Mouse (Mus musculus) ovary, postnatal 36 days (tissue): ENCODE data around the gene Trim58.

Source experiments
- DNase-seq: peaks from one replicate; pipeline ENCODE4 v3.0.0; 2022; ENCODE audit warnings: low spot score, mixed read lengths

The Trim58 gene

DNA sequence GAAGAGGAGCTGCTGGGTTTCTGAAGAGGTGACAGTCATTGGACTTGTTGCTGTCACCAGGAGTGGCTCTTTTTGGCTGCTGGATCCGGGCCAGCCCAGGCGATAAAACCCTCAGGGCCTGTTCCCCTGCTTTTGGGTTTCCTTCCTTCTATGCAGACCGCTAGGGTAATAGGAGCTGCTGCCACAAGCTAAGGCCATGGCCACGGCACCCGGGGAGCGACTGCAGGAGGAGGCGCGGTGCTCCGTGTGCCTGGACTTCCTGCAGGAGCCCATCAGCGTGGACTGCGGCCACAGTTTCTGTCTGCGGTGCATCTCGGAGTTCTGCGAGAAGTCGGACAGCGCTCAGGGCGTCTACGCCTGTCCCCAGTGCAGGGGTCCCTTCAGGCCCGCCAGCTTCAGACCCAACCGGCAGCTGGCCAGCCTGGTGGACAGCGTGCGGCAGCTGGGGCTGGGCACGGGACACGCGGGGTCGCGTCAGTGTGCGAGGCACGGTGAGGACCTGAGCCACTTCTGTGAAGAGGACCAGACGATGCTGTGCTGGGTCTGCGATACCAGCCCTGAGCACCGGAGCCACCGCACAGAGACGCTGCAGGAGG is at the start of gene Trim58:
TSS of gene Trim58 (plus strand) at position 194 of the 596 bp plus-strand sequence.
- peak; percentile 28 for DNase-seq

DNA sequence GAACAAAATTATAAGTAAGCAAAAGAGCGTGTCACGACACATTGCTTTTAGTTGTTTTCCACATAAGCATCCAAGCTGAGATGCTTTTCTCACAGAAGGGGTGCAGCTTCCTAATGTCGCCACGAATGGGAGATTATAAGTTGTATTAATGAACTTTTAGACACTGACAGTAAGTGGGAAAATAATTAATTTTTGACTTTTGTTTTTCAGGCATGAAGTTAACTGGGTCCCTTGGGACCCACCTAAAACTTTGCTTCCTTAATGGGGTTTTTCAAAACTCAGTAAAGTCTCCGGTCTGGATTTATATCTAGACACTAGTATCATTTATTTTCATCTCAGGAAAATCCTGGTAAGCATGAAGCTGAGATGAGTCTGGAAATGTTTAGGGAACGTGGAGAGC is 45.5 kb upstream of the Trim58 start, which contains the start of gene Olfr324:
TSS of gene Olfr324 (plus strand) at position 301 of the 400 bp plus-strand sequence.
- no peak for DNase-seq

DNA sequence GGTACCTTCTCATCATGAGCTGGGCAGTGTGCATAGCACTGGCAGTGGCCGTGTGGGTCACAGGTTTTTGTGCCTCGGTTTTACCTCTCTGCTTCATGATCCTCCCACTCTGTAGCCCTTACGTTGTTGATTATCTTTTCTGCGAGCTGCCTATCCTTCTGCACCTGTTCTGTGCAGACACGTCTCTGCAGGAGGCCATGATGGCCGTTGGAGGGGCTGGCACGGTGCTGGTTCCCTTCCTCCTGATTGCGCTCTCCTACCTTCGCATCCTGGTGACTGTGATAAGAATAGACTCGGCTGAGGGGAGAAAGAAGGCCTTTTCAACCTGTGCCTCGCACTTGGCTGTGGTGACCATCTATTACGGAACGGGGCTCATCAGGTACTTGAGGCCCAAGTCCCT is 42.4 kb upstream of the Trim58 start:
- no peak for DNase-seq

DNA sequence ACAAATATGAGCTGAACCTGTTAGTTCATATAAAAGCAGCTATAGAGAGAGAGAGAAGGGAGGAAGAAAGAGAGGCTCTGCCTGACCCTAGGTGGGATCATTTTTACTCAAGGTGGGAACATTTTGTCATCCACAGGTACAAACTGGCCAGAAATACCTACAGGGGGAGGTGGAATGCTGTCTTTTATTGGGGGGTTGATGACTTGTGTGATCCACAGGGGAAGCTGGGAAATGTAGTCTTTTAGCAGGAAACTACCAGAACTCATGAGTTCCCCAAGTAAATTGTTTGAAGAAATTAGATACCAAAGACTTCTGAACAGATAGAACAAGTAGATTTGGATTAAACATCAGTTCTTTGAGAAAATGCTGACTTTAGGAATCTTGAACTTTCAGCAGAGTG is 38.2 kb upstream of the Trim58 start:
- DNase-seq, result no peak

DNA sequence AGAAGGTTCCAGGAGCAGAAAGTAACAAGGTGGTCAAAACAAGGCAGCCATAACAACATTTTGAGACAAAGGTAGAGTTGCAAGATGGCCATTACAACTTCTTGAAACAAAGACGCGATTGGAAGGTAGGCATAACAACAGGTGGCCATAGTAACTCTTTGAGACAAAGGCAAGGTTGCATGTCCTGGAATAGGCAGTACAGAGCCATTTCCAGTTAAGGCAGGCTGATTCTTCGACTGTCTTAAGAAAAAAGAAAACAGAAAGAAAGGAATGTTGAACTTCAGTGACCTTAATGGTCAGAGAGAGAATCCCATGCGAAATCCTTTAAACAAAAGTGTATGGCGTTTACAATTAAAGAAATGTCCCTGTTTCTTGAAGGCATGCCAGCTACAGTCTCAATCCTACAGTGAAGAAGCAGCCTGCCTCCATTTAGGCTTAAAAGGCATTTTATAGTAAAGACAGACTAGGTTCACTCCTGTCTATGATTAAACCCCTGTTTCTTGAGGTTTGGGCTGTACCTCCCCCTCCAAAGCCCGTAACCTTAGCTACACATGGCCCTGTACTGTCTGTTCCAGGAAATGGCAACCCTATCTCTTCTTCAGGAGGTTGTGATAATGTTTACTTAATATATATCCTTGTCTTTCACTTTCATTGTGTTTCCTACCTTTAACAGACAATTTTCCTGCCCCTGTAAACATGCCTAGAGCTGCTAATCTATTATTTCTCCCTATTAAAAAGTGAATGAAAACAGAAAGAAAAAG is 37.3 kb upstream of the Trim58 start:
- no peak for DNase-seq

GRCm38 (mm10) chr11:58604688-58605087 is 35.6 kb upstream of the Trim58 start:
- no peak for DNase-seq

DNA sequence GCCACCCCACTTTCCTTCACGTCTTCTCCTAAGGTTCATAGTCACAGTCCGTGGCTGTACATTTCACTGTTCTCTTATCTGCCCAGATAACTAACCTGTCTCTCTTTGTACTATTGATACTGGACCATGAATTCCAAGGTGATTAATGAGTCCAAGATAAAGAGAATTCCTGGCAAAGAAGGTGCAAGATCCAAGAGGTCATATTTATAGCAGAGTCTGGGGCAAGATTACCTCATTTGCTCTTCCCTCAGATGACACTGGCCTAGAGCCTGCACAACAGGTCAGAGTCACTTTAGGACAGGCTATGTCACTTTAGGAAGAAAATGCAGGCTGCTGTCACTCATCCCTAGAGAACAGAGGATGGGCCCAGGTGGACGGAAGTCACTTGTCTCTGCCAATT is 35.0 kb upstream of the Trim58 start:
- DNase-seq, result no peak

DNA sequence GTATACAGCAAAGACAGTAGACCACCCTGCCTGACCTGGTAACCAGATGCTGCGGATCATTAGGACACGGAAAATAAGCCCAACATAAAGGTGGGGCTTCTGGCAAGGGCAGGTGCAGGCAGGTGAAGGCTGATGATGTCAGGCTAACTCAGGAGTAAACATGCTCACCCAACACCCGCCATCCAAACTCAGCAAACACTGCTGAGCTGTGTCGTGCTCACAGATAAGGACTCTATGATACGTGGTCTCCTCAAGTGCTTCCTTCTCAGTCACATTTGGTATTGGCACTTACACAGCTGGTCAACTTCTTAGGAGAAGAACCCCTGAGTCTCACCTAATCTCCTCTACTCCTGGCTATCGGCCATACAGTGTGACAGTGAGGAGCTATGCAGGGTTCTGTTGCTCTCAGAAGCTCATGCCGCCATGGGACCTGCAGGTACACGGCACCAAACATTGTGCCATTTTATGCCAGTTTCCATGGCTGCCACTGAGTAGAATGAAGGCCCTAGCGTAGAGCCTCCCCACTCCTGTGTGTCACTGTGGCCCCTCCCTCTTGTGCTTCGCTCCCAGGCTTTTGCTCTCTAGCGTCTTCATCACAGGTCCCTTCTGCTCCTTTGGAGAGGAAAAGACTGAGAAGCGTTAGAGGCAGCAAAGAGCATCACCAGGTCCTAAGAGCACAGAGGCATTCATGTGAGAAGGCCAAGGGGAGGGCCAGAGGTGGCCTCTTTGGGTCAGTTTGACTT is 33.9 kb upstream of the Trim58 start:
- DNase-seq, result no peak

- DNase-seq, result no peak
Measured at GRCm38 (mm10) chr11:58607030-58607429, 33.2 kb upstream of the Trim58 start.

DNA sequence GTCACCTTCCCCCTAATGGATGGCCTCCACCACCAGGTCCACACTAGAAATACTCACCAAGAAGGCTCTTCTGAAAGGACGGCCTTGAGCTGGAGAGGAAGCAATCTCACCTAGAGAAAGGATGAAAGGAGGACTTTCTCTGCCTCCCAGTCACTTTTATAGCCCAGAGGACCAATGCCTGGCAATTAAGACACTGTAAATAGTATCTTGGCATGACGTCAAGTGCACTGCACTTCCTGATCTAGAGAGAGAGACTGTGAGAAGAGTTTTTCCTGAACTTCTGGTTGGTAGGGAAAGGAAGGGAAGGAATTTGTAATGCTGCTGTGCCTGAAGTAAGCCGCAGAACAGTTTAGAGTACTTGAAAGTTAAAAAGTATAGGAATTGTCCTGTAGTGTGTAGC is 26.9 kb upstream of the Trim58 start:
- no peak for DNase-seq

DNA sequence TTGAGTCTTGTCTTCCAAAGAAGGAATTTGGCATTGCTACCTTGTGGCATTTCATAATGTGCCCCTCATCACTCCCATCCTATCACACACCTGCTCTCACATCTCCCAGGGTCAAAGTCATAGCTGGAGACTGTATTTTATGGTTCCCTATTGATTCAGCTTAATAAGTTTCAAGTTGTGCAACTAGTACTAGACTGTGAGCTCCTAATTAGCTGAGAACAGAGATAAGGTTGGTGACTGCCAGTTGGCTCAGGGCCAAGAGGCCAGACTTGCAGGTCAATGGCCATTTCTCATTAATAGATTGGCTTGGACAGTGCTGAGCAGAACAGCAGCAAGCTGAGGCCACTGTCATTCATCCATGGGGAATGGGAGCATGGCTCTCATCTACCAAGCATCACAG is 25.7 kb upstream of the Trim58 start:
- DNase-seq, result no peak

- no peak for DNase-seq
Measured at GRCm38 (mm10) chr11:58615975-58616374, 24.3 kb upstream of the Trim58 start, which contains the start of gene 2210407C18Rik. Gene 2210407C18Rik, minus strand, starts transcription at chr11:58616075.

GRCm38 (mm10) chr11:58618369-58618768 is 21.9 kb upstream of the Trim58 start:
- DNase-seq, result no peak

DNA sequence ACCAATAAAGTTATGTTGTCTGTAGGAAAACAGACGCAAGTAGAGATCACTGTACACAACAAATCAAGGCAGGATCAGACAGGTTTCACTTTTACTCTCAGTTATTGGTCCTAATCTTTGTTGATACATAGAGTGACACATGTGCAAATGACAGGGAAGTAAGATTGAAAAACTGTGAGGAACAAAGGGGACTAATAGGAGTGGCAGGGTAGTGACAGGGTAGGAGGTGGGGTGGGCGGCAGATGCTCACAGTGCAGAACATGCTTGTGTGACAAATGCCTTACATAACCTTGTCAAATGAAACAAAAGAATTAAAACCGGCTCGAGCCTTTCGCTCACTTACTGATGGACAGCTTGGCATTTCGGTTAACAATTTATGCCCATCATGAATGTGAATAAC is 21.5 kb upstream of the Trim58 start:
- no peak for DNase-seq

- DNase-seq, result no peak
Measured at GRCm38 (mm10) chr11:58626146-58626545, 14.1 kb upstream of the Trim58 start.

- DNase-seq, result no peak
Measured at GRCm38 (mm10) chr11:58630401-58630800, 9.9 kb upstream of the Trim58 start, which contains the start of gene Olfr323. Gene Olfr323, minus strand, starts transcription at chr11:58630501.

DNA sequence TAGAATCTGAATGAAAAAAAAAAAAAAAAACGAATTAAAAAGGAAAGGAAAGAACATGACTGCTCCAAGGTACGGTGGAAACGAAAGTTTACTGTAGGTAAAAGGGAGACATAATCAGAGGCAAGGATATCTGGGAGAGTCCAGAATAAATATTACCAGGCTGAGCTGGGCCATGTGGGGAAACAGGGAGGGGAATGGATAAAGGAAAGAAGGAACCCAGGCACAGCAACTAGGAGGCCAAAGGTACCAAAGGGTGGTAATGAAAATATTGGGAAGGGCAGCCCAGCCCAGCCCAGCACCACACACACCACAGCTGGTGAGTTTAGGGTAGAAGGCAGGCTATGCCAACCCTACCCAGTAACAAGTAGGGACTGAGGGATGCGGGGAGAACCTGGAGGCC is 5.4 kb upstream of the Trim58 start:
- no peak for DNase-seq

DNA sequence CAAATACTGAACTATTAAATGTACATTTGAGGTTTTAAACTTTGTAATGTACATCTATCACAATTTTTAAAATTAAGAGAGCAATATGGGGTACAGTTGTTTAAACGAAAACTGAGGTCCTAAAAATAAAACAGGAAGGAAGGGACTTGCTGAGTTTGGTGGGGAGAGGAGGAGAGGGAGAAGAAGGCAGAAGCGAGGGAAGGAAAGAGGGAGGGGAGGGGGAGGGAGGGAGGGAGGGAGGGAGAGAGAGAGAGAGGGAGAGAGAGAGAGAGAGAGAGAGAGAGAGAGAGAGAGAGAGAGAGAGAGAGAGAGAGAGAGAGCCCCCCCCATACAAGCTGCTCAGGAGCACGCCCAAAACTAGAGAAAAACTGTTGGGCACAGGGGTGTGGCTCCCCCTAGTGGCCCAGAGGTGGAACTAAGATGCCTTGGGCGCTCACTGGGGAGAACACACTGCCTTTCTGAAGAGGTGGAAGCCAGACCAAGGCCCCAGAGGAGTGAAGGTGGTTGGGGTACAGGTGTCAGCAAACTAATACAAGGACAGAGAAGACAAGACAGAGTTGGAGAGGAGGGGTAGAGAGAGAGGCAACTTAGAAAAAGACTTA is 3.8 kb upstream of the Trim58 start:
- DNase-seq, result peak; percentile 50

DNA sequence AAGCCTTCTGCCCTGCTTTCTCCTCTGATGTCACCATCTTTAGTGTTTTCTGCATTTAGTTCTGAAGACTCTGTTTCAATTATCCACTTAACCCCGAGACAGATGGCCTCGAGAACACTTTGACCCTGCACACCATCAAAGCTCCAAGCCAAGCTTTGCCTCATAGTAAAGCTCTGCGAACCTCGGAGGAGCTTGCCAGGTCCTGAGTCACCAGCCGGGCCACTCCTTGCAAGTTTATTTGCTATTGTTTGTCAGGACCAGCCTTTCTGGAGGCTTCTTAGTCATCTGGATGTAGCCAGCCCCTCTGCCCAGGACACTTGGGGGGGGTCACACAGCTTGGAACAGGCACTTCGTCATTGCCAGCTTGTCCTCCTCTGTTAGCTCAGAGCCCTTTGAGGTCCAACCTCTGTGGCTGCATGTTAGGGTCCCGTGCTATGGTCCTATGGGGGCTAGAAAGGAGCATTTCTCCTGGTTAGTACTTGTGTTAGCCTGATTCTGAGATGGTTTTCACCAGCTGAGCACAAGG is 2.0 kb upstream of the Trim58 start:
- peak; percentile 10 for DNase-seq

DNA sequence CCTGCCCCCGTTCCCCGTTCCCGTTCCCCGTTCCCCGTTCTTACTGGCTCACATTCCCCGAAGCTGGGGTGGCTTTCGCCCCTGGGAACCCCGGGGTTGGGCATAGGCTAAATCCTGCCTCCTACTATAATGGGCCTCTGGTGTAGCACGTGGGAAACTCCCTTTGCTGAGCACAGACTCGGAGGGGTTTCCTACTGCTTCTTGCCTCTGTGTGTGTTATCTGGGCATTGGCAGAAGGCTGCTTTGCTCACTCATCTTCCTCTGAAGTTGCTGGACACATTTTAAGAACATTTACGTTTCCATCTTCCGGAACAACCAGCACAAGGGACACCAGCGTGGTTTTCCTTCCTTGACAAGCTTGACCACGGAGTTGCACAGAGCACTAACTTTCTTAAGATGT is 792 bp downstream of the Trim58 start:
- no peak for DNase-seq

GRCm38 (mm10) chr11:58641638-58642358 is 1.5 kb downstream of the Trim58 start:
- DNase-seq, result no peak

GRCm38 (mm10) chr11:58643350-58643749 is 3.1 kb downstream of the Trim58 start:
- peak; percentile 17 for DNase-seq
